Mouse (Mus musculus) forebrain, embryonic 14.5 days (tissue): ENCODE data around the gene Mtmr3. TPM values are rescaled to one million over a fixed set of nuclear protein-coding genes. Genes with fewer than 3 reads are reported as not detected.

Experiments
- ATAC-seq: fragments of 200-750 bp; cut with Nextera tagmentation; 2 replicates; pipeline ENCODE4 v1.8.0; 2017; ENCODE audit warnings: mild to moderate bottlenecking, moderate library complexity
- DNase-seq: peaks from one replicate; pipeline ENCODE4 v3.0.0-alpha.2; 2015; ENCODE audit warnings: low spot score
- H3K27ac ChIP-seq: fragments of 300-500 bp; sonication (generic); 2 replicates; pipeline ENCODE4 v1.5.1; 2014; ENCODE audit warnings: low read depth, mild to moderate bottlenecking, control low read depth, low read length, moderate library complexity
- H3K27me3 ChIP-seq: fragments of 300-500 bp; sonication (generic); replicated peaks from 2 replicates; pipeline ENCODE4 v1.6.1; 2014; ENCODE audit warnings: low read length, control low read depth, mixed read lengths; ENCODE audit not compliant: control insufficient read depth, insufficient read depth
- H3K36me3 ChIP-seq: fragments of 300-500 bp; sonication (generic); 2 replicates; pipeline ENCODE4 v1.6.1; 2014; ENCODE audit warnings: low read length, control low read depth; ENCODE audit not compliant: control insufficient read depth, insufficient read depth
- H3K4me1 ChIP-seq: fragments of 300-500 bp; sonication (generic); 2 replicates; pipeline ENCODE4 v1.6.1; 2014; ENCODE audit warnings: antibody characterized with exemption, low read length, control low read depth; ENCODE audit not compliant: control insufficient read depth, insufficient read depth
- H3K4me2 ChIP-seq: fragments of 300-500 bp; sonication (generic); 2 replicates; pipeline ENCODE4 v1.6.1; 2014; ENCODE audit warnings: mild to moderate bottlenecking, control low read depth, low read length
- H3K4me3 ChIP-seq: fragments of 300-500 bp; sonication (generic); 2 replicates; pipeline ENCODE4 v1.5.1; 2014; ENCODE audit warnings: low read depth, low read length, control low read depth
- H3K9ac ChIP-seq: fragments of 300-500 bp; sonication (generic); 2 replicates; pipeline ENCODE4 v1.6.1; 2014; ENCODE audit warnings: mild to moderate bottlenecking, low read length, control low read depth, moderate library complexity
- H3K9me3 ChIP-seq: fragments of 300-500 bp; sonication (generic); replicated peaks from 2 replicates; pipeline ENCODE4 v1.6.1; 2016; ENCODE audit warnings: low read length, control low read depth, mixed read lengths; ENCODE audit not compliant: control insufficient read depth
- WGBS: fragments of 180-500 bp; shearing (Covaris S2); extraction: QIAGEN DNeasy Blood & Tissue Kit; methylation state at CpG from one replicate; pipeline ENCODE4 v1.1.7; 2014; 5-methylcytosine and 5-hydroxymethylcytosine counted together
- polyA plus RNA-seq: library from polyadenylated mRNA; unstranded; fragments of >200 nt; fragmentation: Nextera tagmentation; extraction: Ambion mirVana; gene quantifications from 2 replicates; pipeline ENCODE4 v1.2.1, GENCODE M21; 2014

The Mtmr3 gene
- polyA plus RNA-seq, 1 experiment from 2014 or later = 26.1 TPM

DNA sequence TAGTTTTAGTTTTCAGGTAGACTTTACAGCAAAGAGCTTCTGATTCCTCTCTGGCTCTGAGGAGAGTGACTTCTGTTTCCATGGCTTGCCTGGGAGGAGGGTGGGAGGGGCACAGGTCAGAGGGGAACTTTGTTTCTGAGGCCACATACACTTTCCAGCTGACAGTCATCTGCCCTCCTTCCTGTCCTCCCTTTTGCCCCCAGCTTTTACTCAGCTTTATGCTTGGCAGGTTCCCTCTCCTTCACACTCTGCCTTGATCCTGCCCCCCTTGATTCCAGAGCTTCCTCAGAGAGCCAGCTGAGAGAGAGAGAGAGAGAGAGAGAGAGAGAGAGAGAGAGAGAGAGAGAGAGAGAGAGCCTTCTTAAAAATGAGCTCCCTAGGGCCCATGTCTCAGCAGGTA lies 123.4 kb downstream of the Mtmr3 start:
- no peak overlapping the region for H3K9ac ChIP-seq
- ATAC-seq = no peak
- H3K27me3 ChIP-seq = no peaks in the 10 kb centered on the region
- no peak for DNase-seq
- H3K4me2 ChIP-seq = no peak overlapping the region
- no peaks in the 10 kb centered on the region for H3K4me1 ChIP-seq
- H3K36me3 ChIP-seq = no peaks in the 10 kb centered on the region
- H3K27ac ChIP-seq = no peak overlapping the region
- no peaks in the 10 kb centered on the region for H3K9me3 ChIP-seq
- H3K4me3 ChIP-seq = no peak overlapping the region

DNA sequence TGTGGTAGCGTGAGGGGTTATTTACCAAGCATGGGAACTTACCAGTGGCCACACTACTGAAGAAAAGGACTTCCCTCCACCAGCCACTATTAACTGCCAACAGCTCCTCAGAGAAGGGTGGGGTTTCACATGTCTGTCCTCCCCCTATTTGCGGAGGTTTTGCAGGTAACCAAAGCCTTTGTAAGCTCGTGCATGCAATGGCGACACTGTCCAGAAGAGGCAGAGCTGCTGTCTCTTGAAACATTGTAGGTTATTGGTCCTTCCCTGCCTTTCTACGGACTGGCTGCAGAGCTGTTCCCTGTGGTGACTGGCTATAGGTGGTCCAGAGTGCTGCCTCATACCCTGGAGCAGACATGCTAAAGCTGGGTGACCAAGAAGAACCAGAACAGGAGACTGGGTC lies 125.6 kb downstream of the Mtmr3 start:
- Histone ChIP-seq H3K9ac (no peak overlapping the region), H3K4me2 (no peak overlapping the region), H3K27ac (no peak overlapping the region), H3K9me3 (no peaks in the 10 kb centered on the region), H3K27me3 (no peaks in the 10 kb centered on the region), H3K4me1 (no peaks in the 10 kb centered on the region), H3K4me3 (no peak overlapping the region), H3K36me3 (no peaks in the 10 kb centered on the region)
- DNase-seq = no peak
- WGBS = 61% methylated on average over 5 of the region's 5 CpGs
- no peak for ATAC-seq

DNA sequence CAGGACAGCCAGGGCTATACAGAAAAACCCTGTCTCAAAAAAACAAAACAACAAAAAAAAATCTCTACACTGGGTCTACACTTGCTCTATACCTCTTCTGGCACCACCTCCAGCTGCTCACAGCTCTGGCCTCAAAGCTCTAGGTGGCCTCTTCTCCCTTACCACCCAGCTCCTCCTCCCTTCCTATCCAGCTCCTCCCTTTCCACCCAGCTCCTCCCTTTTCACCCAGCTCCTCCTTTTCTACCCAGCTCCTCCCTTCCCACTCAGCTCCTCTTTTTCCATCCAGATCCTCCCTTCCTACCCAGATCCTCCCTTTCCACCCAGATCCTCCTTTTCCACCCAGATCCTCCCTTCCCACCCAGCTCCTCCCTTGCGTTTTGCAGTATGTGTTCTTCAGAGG lies 127.2 kb downstream of the Mtmr3 start:
- Histone ChIP-seq H3K9me3 (no peaks in the 10 kb centered on the region), H3K9ac (no peak overlapping the region), H3K27me3 (no peaks in the 10 kb centered on the region), H3K4me3 (no peak overlapping the region), H3K4me2 (no peak overlapping the region), H3K4me1 (no peaks in the 10 kb centered on the region), H3K27ac (no peak overlapping the region), H3K36me3 (no peaks in the 10 kb centered on the region)
- WGBS = 88% methylated on average over 1 of the region's 1 CpGs
- no peak for ATAC-seq
- DNase-seq = no peak

DNA sequence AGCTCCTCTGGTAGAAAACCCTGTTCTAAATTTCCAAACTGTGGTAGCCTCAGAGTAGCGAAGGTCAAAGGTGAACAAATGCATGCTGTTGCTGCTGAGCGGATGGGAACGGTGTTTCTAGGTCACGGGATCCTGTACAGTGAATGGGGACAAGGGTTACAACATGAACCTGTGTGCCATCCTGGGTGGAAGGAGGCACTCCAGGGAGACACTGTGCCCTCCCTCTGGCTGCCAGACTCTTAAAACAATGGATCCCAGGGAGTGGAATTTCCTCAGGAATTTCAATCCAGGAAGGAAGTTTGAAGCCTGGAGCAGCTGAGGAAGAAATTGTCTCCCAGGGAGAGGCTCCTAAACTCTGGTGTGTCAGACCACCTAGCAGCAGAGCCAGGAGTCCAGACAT lies 128.5 kb downstream of the Mtmr3 start:
- Histone ChIP-seq H3K4me3 (no peak overlapping the region), H3K4me1 (no peaks in the 10 kb centered on the region), H3K9ac (no peak overlapping the region), H3K27ac (no peak overlapping the region), H3K9me3 (no peaks in the 10 kb centered on the region), H3K4me2 (no peak overlapping the region), H3K36me3 (no peaks in the 10 kb centered on the region), H3K27me3 (no peaks in the 10 kb centered on the region)
- DNase-seq (no peak), ATAC-seq (no peak)
- WGBS = 74% methylated on average over 4 of the region's 4 CpGs

DNA sequence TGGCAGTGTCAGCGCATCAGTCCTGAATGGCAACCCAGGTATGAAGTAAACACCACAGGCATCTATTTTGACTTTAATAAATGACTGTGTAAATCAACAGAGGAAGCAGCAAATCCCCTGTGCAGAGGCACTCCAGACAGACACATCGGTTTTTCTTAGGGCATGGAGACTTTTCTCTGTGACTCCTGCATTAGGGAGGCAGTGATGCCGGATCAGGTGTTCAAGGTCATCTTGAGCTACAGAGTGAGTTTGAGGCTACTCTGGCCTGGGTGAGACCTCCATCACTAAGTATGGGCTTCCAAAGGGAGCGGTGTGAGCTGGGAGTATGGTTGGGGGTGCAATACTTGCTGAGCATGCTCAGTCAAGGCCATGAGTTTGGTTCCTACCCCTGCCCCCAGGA lies 130.0 kb downstream of the Mtmr3 start:
- Histone ChIP-seq H3K36me3 (no peaks in the 10 kb centered on the region), H3K4me2 (no peak overlapping the region), H3K27me3 (no peaks in the 10 kb centered on the region), H3K9ac (no peak overlapping the region), H3K4me1 (no peaks in the 10 kb centered on the region), H3K9me3 (no peaks in the 10 kb centered on the region), H3K4me3 (no peak overlapping the region), H3K27ac (no peak overlapping the region)
- DNase-seq (no peak), ATAC-seq (no peak)
- 95% methylated on average over 4 of the region's 4 CpGs for WGBS

DNA sequence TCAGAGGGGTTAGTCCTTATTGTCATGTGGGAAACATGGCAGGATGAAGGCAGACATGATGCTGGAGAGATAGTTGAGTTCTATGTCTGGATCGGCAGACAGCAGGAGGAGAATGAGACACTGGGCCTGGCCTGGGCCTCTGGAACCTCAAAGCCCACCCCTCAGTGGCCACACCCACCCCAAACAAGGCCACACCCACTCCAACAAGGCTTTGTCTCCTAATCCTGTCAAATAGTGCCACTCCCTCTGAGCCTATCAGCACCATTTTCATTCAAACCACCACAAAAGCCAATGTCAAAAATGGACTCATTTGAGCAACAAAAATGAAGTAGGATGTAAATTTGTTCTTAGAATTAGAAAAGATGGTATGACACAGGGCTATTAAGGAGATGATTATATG lies 130.5 kb downstream of the Mtmr3 start:
- no peak overlapping the region for H3K4me3 ChIP-seq
- H3K9me3 ChIP-seq = no peaks in the 10 kb centered on the region
- ATAC-seq (no peak), DNase-seq (no peak)
- no peak overlapping the region for H3K4me2 ChIP-seq
- H3K9ac ChIP-seq = no peak overlapping the region
- H3K36me3 ChIP-seq = no peaks in the 10 kb centered on the region
- H3K27ac ChIP-seq = no peak overlapping the region
- WGBS = 87% methylated on average over 1 of the region's 1 CpGs
- H3K4me1 ChIP-seq = no peaks in the 10 kb centered on the region
- no peaks in the 10 kb centered on the region for H3K27me3 ChIP-seq

DNA sequence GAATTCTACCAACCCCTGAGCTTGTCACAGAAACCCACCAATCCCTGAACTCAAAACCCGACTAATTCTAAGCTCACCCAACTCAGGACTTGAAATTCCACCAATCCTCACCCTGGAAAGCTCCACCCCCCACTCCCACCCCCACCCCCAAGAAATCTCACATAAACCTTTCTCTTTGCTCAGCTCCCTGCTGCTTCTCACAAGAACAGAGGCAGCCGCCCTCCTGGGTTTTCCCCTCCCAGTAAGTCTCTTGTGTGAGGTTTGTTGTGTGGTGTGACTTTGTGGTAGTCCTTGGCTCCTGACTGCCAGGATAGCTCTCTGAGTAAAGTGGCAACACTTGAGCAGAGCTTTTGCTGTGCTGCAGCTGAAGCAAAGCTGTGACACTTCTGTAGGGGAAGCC lies 131.8 kb downstream of the Mtmr3 start:
- ATAC-seq (no peak), DNase-seq (no peak)
- no peaks in the 10 kb centered on the region for H3K4me1 ChIP-seq
- no peaks in the 10 kb centered on the region for H3K36me3 ChIP-seq
- H3K27me3 ChIP-seq = no peaks in the 10 kb centered on the region
- no peak overlapping the region for H3K4me2 ChIP-seq
- no peaks in the 10 kb centered on the region for H3K9me3 ChIP-seq
- 21% methylated on average over 2 of the region's 2 CpGs for WGBS
- no peak overlapping the region for H3K9ac ChIP-seq
- no peak overlapping the region for H3K27ac ChIP-seq
- no peak overlapping the region for H3K4me3 ChIP-seq

DNA sequence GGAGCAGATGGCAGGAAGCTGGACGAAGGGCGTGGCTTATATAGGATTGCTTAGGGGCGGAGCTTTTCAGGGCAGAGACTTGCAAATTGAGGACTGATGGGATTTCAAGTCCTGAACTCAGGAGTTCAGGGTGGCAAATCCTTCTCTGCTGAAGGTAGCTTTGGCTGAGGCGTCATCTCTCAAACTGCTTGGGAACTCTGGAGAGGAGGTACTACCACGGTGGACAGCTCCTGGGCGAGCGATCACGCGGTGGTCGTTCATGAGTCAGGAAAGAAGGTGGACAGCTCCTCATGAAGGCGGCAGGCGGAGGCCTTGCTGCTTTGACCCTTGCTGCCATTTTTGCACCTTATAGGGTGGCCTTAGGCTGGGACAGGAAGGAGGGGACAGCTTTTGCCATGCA lies 133.5 kb downstream of the Mtmr3 start:
- no peak for DNase-seq
- no peaks in the 10 kb centered on the region for H3K36me3 ChIP-seq
- no peaks in the 10 kb centered on the region for H3K27me3 ChIP-seq
- no peak for ATAC-seq
- H3K4me3 ChIP-seq = no peak overlapping the region
- no peak overlapping the region for H3K9ac ChIP-seq
- H3K9me3 ChIP-seq = no peaks in the 10 kb centered on the region
- H3K27ac ChIP-seq = no peak overlapping the region
- 45% methylated on average over 12 of the region's 12 CpGs for WGBS
- H3K4me2 ChIP-seq = no peak overlapping the region
- H3K4me1 ChIP-seq = no peaks in the 10 kb centered on the region

DNA sequence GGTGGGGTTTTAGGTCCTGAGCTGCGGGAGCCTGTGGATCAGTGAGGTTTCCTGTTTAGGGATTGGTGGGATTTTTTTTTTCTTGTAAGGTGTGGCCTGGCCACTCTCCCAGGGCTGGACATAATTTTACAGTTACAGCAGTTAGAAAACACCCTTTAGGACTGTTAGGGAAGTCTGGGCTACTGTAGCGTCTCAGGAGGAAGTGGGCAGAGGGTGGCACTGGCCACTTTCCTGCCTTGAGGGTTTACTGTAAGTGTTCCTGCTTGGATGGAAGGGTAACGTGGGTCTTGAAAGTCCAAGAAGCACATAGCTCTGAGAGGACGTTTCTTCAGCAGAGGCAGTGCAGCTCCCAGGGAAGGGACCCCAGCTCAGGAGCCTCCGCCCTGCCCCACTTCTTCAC lies 134.0 kb downstream of the Mtmr3 start:
- DNase-seq = no peak
- Histone ChIP-seq H3K4me1 (no peaks in the 10 kb centered on the region), H3K4me3 (no peak overlapping the region), H3K9me3 (no peaks in the 10 kb centered on the region), H3K9ac (no peak overlapping the region), H3K27ac (no peak overlapping the region), H3K4me2 (no peak overlapping the region), H3K36me3 (no peaks in the 10 kb centered on the region), H3K27me3 (no peaks in the 10 kb centered on the region)
- 77% methylated on average over 5 of the region's 5 CpGs for WGBS
- ATAC-seq = no peak
